Mouse (Mus musculus): Measurements from ENCODE around the gene Prpf40b. TPM values are rescaled to one million over a fixed set of nuclear protein-coding genes. Genes with fewer than 3 reads are reported as not detected.

The Prpf40b gene
- polyA plus RNA-seq (2014; fragmentation: Illumina TruSeq; extraction: RNeasy Lipid Tissue Mini Kit (QIAGEN cat#74804); ENCODE audit: low read depth, low replicate concordance), result 3.0 TPM

GRCm38 (mm10) chr15:99294813-99295374 lies at the start of gene Prpf40b:
TSS of gene Prpf40b (plus strand) at chr15:99295087.

DNA sequence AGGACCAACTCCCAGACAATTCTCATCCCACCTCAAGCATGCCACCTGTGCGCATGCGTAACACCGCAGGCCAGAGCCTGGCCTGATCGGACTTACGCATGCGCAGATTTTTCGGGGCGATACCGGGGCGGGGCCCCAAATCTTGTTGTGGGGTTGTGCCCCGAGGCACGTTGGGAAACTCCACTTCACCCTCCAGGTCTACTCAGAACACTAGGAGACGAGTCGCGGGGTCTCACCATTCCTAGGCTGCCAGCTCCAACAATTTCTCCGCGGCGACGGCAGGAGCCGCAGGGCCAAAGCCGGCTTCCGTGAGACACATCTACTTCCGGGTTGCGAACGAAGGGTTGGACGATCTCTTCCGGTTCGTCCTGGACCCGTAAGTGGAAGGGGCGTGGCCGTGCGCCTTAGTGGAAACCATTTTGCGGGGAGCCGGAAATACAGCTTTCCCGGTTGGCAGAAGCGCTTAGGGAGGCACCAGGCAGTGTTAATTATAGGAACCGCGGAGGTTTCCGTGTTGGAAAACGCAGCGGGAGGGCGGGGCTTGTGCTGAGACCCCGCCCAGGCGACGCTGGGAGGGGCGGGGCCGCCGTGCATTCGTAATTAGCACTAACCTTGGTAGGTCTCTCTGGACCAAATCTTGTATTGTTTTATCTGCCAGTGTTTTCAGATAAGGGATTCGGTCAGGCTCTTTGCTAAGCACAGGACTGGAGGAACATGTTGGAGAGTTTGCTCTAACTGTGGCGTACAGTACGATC lies 43.1 kb upstream of the Prpf40b start, which contains the start of gene Mcrs1:
Mcrs1 (minus strand) TSS at position 336 of the 755 bp plus-strand sequence.

GRCm38 (mm10) chr15:99295484-99295981 lies 646 bp downstream of the Prpf40b start, which contains the start of gene Fam186b:
TSS of gene Fam186b (minus strand) at chr15:99295888.

Other genes with a start within 250 kb of the Prpf40b start
- gene Prph, start 239.9 kb upstream of the Prpf40b start, polyA plus RNA-seq (2014; fragmentation: Illumina TruSeq; extraction: RNeasy Lipid Tissue Mini Kit (QIAGEN cat#74804); ENCODE audit: low read depth, low replicate concordance), result 0.38 TPM
- 0.85 TPM for gene Troap, start 220.5 kb upstream of the Prpf40b start, polyA plus RNA-seq (2014; fragmentation: Illumina TruSeq; extraction: RNeasy Lipid Tissue Mini Kit (QIAGEN cat#74804); ENCODE audit: low read depth, low replicate concordance)
- gene C1ql4, start 207.3 kb upstream of the Prpf40b start, polyA plus RNA-seq (2014; fragmentation: Illumina TruSeq; extraction: RNeasy Lipid Tissue Mini Kit (QIAGEN cat#74804); ENCODE audit: low read depth, low replicate concordance), result not detected
- gene Dnajc22, start 201.9 kb upstream of the Prpf40b start, polyA plus RNA-seq (2014; fragmentation: Illumina TruSeq; extraction: RNeasy Lipid Tissue Mini Kit (QIAGEN cat#74804); ENCODE audit: low read depth, low replicate concordance), result 12.2 TPM
- 18.1 TPM for gene Spats2, start 169.2 kb upstream of the Prpf40b start, polyA plus RNA-seq (2014; fragmentation: Illumina TruSeq; extraction: RNeasy Lipid Tissue Mini Kit (QIAGEN cat#74804); ENCODE audit: low read depth, low replicate concordance)
- 0.66 TPM for gene Kcnh3, start 70.2 kb upstream of the Prpf40b start, polyA plus RNA-seq (2014; fragmentation: Illumina TruSeq; extraction: RNeasy Lipid Tissue Mini Kit (QIAGEN cat#74804); ENCODE audit: low read depth, low replicate concordance)
- 2.0 TPM for gene Mcrs1, start 43.1 kb upstream of the Prpf40b start, polyA plus RNA-seq (2014; fragmentation: Illumina TruSeq; extraction: RNeasy Lipid Tissue Mini Kit (QIAGEN cat#74804); ENCODE audit: low read depth, low replicate concordance)
- not detected for gene Fam186b, start 801 bp downstream of the Prpf40b start, polyA plus RNA-seq (2014; fragmentation: Illumina TruSeq; extraction: RNeasy Lipid Tissue Mini Kit (QIAGEN cat#74804); ENCODE audit: low read depth, low replicate concordance)
- gene Fmnl3, start 75.4 kb downstream of the Prpf40b start, polyA plus RNA-seq (2014; fragmentation: Illumina TruSeq; extraction: RNeasy Lipid Tissue Mini Kit (QIAGEN cat#74804); ENCODE audit: low read depth, low replicate concordance), result 1.1 TPM
- gene Tmbim6, start 97.8 kb downstream of the Prpf40b start, polyA plus RNA-seq (2014; fragmentation: Illumina TruSeq; extraction: RNeasy Lipid Tissue Mini Kit (QIAGEN cat#74804); ENCODE audit: low read depth, low replicate concordance), result 369 TPM
- gene Nckap5l, start 162.7 kb downstream of the Prpf40b start, polyA plus RNA-seq (2014; fragmentation: Illumina TruSeq; extraction: RNeasy Lipid Tissue Mini Kit (QIAGEN cat#74804); ENCODE audit: low read depth, low replicate concordance), result not detected
- gene Bcdin3d, start 179.6 kb downstream of the Prpf40b start, polyA plus RNA-seq (2014; fragmentation: Illumina TruSeq; extraction: RNeasy Lipid Tissue Mini Kit (QIAGEN cat#74804); ENCODE audit: low read depth, low replicate concordance), result 2.3 TPM
- gene Faim2, start 233.1 kb downstream of the Prpf40b start, polyA plus RNA-seq (2014; fragmentation: Illumina TruSeq; extraction: RNeasy Lipid Tissue Mini Kit (QIAGEN cat#74804); ENCODE audit: low read depth, low replicate concordance), result 0.28 TPM

All from sigmoid colon, adult 10 weeks (tissue).